Mouse (Mus musculus): ENCODE data around the gene Atp8a2.

The Atp8a2 gene

GRCm38 (mm10) chr14:59607021-59607420 is 590.0 kb downstream of the Atp8a2 start:
- DNase-seq (ENCODE audit: low spot score in 2 of 2) = no peak

- peak; percentile 52 to 83 for DNase-seq (ENCODE audit: low spot score in 2 of 2)
These were observed 591.2 kb downstream of the Atp8a2 start for GRCm38 (mm10) chr14:59605671-59606353.

- peak in 1 of 2 experiments; percentile 31 for DNase-seq (ENCODE audit: low spot score in 2 of 2)
These were observed 592.9 kb downstream of the Atp8a2 start for GRCm38 (mm10) chr14:59604002-59604645.

GRCm38 (mm10) chr14:59598260-59598627 is 598.7 kb downstream of the Atp8a2 start:
- no peak for DNase-seq (ENCODE audit: low spot score in 2 of 2)

GRCm38 (mm10) chr14:59597398-59598259 is 599.4 kb downstream of the Atp8a2 start, which contains the start of gene Cdadc1:
Gene Cdadc1, minus strand, starts transcription at chr14:59597959.
- DNase-seq (ENCODE audit: low spot score in 2 of 2) = peak; percentile 96 to 99

GRCm38 (mm10) chr14:59594988-59595387 is 602.0 kb downstream of the Atp8a2 start:
- DNase-seq (ENCODE audit: low spot score in 2 of 2) = no peak

GRCm38 (mm10) chr14:59592593-59592992 is 604.4 kb downstream of the Atp8a2 start:
- no peak for DNase-seq (ENCODE audit: low spot score in 2 of 2)

GRCm38 (mm10) chr14:59591901-59592300 is 605.1 kb downstream of the Atp8a2 start:
- DNase-seq (ENCODE audit: low spot score in 2 of 2) = no peak

GRCm38 (mm10) chr14:59590614-59591013 is 606.4 kb downstream of the Atp8a2 start:
- DNase-seq (ENCODE audit: low spot score in 2 of 2) = peak in 1 of 2 experiments; percentile 55

Data from spleen, postnatal 10 days (tissue).